Mouse (Mus musculus): ENCODE measurements around the gene Cs.
A peak's percentile ranks its signal among the peaks of the same experiment; 100 is the strongest.
"Not testable (repeated sequence)": the region's sequence is repeated elsewhere in the genome, so short reads cannot be mapped to it uniquely, and the experiment has no call there.

Cs gene

DNA sequence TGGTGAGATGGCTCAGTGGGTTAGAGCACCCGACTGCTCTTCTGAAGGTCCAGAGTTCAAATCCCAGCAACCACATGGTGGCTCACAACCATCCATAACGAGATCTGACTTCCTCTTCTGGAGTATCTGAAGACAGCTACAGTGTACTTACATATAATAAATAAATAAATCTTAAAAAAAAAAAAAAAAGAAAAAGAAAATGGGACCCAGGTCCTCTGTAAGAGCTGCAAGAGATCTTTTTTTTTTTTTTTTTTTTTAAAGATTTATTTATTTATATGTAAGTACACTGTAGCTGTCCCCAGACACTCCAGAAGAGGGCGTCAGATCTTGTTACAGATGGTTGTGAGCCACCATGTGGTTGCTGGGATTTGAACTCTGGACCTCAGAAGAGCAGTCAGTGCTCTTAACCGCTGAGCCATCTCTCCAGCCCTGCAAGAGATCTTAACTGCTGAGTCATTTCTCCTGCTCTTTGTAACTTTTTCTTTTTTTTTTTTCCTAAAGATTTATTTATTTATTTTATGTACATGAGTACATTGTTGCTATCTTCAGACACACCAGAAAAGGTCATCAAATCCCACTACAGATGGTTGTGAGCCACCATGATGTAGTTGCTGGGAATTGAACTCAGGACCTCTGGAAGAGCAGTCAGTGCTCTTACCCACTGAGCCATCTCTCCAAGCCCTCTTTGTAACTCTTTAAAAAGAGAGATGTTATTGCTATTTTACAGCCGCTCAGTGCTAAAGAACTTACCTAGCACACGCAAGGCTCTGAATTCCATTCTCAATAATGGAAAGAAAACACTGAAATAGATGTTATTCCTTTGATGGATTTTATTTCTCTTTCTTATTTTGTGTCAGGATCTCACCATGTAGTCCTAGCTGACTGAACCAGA lies 4.9 kb upstream of the Cs start:
- DNase-seq (ENCODE audit: low read depth, low spot score): not testable (repeated sequence)

DNA sequence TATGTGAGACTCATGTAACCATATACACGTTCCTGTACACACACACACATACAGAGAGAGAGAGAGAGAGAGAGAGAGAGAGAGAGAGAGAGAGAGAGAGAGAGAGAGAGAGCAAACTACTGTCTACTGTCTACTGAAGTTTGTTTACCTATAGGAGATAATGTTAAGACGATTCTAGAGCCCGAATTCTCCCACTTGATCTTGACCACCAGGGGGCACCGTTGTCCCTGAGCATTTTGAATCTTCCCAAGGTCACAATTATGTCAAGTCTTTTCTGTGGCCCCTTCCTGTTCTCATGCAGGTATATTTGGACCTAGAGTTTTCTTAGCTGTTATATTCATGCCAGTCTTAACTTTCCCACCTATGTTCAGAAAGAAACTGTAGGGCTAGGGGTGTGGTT lies 2.0 kb upstream of the Cs start:
- DNase-seq (ENCODE audit: low read depth, low spot score): peak; percentile 89

DNA sequence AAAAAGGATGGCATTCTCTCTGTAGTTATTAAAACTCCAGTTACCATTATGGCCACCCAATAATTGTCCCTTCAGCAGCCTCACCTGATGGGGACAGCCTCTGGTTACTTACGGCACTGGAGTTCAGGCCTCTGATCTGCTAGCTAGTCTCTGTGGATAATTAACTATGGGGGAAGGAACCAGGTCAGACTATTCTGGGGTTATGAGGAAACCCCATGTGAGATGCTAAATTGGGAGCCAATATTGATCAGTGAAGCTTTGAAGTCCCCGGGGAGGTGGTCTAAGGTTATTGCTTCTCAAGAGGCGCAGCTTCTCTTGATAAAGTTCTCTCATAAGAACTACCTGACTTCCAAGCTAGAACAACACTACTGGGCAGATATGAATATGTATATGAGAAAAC lies 1.3 kb upstream of the Cs start:
- DNase-seq (ENCODE audit: low read depth, low spot score): no peak

DNA sequence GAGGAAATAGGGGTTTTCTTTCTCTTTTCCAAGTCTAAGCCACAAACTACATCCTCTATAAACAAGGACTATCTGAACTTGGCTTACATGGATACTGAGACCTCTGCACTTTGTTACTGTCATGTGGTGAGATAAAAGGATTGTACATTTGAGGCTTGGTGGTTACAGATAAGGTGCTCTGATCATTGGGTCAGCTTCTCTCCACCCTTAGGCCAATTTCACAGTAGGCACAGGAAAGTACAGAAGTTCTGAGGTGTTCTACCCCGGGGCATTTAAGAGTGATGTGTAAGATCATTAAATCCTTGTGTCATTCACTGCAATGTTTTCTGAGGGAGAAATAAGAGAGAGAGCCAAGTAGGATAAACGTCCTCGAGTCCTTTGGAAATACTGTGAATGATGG lies 937 bp upstream of the Cs start:
- peak; percentile 56 for DNase-seq (ENCODE audit: low read depth, low spot score)

DNA sequence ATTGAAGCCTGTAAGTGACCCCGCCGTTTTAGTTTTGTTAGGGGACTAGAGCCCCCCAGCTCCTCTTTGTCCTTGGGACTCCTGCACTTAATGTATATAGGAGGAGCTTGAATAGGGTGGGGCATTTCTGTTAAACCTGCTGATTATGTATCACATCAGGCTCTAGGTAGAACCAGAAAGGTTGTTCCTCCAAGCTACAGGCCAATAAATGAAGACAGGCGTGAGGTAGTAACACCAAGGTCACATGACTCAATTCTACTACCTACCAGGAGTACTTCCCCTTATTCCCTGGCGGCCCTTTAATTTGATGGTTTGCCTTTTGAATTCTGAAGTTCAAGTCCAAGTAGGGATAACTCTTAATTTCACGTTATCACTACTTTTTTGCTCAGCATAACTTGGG lies 881 bp downstream of the Cs start:
- DNase-seq (ENCODE audit: low read depth, low spot score): no peak

DNA sequence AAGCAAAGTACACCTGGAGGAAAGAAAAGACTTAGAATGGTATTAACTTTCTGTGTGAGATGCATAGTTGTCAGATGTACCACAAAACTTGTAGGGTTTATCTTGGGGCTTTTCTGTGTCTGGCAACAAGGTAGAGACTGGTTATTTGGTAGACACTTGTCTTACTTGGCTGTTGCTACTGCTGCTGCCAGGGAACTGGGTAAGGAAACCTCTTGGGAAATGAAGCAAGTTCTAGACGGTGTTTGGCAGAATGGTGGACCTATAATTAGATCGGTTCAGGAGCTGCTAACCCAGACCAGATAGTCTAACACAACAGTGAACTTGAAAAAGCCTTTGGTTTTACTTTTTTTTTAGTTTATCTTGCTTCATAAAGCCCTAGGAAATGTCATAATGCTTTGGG lies 1.4 kb downstream of the Cs start:
- DNase-seq (ENCODE audit: low read depth, low spot score): no peak

DNA sequence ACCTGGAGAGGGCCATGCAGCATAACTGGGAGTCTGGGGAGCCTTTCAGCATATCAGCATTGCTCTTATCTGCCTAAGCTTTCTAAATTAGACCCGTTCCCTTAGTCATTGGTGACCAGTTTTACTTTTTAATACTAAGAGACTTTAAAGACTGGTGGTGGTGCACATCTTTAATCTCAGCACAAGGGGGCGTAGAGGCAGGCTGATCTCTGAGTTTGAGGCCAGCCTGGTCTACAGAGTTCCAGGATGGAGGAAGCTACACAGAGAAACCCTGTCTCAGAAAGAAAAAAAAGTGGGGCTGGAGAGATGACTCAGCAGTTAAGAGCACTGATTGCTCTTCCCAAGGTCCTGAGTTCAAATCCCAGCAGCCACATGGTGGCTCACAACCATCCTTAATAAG lies 2.7 kb downstream of the Cs start:
- no peak for DNase-seq (ENCODE audit: low read depth, low spot score)

DNA sequence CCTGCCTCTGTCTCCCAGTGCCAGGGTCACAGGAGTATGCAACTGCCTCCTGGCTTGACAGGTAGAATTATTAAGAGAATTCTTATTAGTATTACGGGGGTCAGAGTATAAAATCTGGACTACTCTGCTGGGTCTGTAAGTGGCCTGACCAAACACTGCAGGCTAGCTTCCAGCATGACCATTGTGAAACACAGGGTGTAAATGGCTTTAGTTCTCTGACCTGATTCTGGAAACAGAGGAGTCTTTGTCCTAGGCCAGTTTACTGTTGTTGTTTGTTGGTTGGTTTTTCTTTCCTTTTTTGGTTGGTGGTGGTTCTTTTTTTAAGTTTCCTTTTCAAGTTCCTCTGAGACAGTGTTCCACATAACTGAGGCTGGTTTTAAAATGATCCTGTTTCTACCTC lies 5.9 kb downstream of the Cs start:
- no peak for DNase-seq (ENCODE audit: low read depth, low spot score)

DNA sequence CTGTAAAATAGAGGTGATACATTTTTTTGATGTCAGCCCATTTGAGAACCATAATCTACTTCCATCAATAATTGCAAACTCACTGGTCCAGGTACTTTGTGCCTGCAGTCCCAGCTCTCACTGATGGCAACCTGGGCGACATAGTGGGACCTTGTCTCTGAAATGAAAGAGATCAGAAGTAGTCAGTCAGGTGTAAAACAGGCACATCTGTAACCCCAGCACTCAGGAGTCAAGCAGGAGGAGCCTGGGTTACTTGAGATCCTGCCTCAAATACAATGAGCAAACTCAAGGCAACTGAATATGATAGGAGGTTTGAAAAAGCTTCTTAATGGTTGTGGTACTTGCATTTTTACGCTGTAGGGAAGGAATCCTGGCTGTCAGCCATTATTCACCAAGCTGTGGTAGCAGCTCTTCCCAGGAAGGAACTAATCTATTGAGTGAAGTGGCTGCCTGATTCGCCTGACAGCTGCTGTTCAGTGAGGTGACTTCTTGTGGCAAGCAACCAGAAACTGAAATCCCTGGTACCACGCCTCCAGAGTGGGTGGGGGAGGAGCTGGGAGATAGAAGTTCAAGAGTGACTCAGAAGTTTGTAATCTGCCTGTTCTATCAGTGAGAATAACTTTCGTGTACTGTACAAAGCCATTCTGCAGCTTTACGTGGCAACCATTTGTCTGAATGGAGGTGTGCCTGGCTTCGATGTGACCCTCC lies 7.2 kb downstream of the Cs start:
- peak; percentile 81 for DNase-seq (ENCODE audit: low read depth, low spot score)

DNA sequence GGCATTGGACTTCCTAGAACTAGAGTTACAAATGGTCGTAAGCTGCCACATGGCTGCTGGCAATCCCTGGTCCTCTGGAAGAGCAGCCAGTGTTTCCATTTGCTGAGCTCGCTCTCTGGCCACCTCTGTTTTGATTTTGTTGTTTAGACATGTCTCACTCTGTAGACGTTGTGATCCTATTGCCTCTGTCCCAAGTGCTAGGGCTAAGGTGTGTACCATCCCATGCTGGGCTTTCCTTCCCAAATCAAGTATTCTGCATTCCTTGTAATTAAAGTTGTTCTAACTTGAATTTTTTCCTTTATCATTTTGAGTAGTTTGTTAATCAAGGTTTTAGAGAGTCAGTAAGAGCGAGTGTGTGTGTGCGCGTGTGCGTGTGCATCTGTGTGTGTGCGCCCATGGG lies 10.0 kb downstream of the Cs start:
- DNase-seq (ENCODE audit: low read depth, low spot score): no peak

DNA sequence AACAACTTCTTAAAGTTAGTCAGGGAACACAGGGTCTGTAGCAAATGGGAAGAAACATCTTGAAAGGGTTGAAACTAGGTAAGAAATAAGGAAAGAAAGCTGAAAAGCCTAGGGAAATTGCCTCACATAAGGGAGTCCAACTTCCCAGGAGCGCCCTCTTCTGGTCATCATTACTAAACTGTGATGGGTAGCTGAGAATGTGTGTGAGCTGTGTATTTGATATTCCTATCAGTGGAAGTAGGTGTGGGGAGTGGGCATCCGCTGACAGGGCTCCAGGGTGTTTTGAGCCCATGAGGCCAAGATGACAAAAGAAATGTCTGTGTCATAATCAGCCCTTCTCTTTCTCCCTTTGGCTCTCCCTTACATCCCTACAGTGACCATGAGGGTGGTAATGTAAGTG lies 21.3 kb downstream of the Cs start:
- DNase-seq (ENCODE audit: low read depth, low spot score): peak; percentile 60

DNA sequence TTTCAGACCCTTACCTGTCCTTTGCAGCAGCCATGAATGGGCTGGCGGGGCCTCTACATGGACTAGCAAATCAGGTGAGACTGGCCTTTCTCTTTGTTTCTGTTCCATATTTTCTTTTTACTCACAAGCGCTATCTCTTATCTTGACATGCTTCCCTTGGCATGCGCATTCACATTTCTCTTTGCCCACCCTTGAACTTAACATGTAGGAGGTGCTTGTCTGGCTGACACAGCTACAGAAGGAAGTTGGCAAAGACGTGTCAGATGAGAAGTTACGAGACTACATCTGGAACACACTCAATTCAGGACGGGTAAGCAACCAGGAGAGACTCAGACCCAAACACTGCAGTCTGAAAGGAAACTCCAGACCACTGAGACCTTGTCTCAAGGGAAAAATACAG lies 21.7 kb downstream of the Cs start:
- DNase-seq (ENCODE audit: low read depth, low spot score): no peak

DNA sequence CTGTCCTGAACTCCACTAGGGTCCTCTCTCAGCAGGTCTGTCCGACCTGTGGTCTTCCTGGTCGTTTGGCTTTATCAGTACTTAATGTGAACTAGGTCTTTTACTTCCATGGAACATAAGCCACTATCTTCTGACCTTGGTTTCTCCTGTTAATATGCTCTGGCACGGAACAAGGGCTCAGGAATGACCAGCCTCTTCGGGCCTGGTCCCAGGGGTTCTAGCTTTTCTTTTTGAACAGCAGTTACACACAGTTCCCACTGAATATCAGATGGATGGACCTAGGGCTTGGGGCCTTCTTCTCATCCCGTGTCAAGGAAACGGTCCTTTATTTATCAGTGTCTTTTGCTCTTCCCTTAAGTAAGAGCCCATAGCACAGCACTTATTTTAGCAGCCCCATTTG lies 24.3 kb downstream of the Cs start:
- no peak for DNase-seq (ENCODE audit: low read depth, low spot score)

DNA sequence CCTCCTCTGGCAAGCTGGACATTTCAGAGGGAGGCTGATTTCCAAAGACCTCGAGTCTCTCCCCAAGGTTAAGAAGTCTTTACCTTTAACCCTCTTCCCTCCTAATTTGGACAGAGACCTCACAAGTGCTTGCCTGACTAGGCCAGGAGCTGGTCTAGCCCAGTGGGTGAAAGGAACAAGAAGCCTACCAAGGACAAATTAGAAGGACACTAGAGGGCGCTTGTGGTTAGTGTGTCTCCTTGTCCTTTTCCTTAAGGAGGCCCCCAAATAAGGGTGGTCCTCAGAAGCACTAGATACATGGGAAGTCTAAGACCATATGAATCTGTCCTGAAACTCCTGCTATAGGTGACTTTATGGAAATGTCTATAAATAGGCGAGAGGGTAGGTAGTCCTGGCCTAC lies 25.0 kb downstream of the Cs start:
- DNase-seq (ENCODE audit: low read depth, low spot score): no peak

DNA sequence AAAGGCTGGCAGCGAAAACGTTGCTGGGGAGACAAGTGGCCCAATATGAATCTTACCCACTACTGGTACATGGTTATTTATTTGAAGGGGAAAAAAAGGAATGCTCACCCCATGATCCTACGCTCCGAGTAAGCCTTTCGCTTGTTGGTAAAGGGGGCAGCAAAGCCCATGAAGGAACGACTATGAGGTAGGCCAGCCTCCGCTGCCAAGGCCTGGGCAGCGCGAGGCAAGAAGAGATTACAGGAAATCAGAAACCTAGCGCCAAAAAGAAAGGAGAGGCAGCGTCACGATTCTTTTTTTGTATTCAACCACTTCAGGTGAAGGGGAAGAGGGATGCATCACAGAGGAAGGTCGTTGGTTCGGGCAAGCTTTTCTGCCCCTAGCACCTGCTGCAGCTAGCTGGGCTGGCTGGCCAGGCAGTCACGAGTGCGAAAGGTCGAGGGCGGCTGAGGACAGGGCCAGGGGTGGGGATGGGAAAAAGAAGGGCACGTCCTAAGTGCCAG lies 30.4 kb downstream of the Cs start:
- DNase-seq (ENCODE audit: low read depth, low spot score): no peak

DNA sequence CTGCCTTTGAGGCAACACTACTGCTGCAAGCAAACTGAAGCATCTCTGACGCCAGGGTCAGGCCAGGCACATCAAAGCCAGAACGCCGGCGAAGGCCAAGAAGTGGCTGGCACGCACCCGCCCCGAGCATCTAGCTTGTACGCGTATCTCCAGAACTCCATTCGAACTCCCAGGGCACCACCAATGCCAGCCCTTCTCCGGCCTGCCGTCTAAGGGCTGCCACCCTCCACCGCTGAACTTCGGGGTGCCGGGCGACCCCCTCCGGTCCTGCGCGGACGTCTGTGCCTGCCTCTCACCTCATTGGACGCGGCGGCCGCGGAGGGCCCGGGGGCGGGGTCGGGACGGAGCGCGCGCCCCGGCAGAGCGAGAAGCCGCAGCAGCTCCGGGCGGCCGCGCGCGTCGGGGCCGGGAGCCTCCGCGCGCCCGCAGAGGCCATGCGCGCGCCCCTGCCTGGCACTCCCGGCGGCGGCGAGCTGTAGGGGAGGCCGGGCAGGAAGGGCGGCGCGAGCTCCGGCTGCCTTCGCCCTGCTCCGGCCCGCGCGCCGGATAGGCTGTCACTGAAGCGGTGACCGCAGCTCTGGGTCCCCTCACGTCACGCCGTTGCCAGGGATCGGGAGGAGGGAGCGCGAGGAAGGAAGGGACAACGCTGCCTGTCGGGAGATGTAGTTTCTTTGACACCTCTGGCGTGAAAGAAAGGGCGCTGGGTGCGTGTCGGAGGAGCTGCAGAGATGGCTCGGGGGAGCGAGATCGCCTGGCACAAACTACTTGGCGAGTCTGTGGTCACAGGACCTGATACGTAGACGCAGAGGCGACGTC lies 31.1 kb downstream of the Cs start, which contains the start of gene Coq10a:
Coq10a (minus strand) TSS at position 596 of the 816 bp plus-strand sequence.
- peak; percentile 66 for DNase-seq (ENCODE audit: low read depth, low spot score)

DNA sequence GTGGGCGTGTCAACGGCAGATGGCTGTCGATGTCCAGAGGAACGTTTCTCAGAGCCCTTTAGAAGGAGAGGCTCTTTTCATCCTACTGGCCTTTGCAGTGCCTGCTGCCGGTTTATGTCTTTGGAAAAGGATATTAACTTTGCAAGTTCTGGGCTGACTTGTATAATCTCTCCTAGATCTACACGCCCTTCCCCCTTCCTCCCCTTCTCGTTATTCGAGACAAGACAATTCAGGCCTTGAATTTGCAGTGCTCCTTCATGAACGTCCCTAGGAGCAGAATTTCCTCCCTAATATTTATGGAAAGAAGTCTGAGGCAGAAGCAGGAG lies 31.6 kb downstream of the Cs start:
- DNase-seq (ENCODE audit: low read depth, low spot score): no peak

DNA sequence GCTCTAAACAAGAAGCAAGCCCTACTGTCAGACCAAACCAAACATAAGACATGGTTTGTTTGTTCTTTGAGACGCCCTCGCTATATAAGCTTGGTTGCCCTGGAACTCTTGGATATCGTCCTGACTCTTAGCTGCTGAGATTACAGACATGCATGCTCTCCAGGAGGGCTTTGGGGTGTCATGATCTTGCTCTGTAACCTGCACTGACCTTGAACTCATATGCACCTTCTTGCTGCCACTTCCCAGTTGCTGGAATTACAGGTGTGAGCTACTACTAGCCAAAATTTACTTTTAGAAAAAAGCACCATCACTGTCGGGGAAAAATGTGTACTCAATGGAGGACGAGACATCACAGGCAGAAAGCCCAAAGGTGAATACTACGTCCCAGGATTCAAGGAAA lies 32.1 kb downstream of the Cs start:
- no peak for DNase-seq (ENCODE audit: low read depth, low spot score)

DNA sequence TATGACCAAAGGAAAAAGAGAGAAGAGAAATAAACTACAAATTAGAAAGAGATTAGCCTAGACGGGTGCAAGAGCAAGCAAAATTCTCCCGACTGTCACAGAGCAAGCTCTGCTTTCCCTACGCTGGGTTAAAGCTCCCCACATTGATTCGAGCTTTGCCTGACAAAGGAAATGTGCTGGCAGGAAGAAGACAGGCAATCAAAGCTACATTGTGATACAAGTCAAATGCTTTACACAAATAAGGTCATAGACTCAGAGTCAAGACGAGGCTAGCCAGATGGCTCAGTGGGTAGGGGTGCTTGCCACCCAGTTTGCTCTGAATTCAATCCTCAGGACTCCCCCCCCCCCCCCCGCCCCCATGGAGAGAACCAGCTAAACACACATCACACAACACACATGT lies 32.5 kb downstream of the Cs start:
- no peak for DNase-seq (ENCODE audit: low read depth, low spot score)

DNA sequence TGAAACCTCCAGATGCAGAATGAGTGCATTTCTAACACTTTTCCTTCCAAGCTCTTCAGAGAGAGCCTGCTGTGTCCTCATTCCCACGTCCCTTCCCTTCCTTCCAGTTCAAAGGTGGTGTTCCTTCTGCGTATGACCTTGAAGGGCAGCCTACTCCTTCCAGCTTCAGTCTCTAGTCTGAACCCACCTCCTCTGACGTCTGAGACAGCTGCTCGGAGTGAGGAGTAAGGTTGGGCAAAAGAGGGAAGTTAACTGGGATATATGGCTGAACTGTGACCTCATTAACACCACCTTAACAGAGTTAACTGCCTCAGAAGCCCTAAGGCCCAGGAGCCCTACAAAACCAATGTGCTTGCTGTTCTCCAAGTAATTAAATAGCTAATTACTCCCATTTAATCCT lies 33.1 kb downstream of the Cs start:
- no peak for DNase-seq (ENCODE audit: low read depth, low spot score)

DNA sequence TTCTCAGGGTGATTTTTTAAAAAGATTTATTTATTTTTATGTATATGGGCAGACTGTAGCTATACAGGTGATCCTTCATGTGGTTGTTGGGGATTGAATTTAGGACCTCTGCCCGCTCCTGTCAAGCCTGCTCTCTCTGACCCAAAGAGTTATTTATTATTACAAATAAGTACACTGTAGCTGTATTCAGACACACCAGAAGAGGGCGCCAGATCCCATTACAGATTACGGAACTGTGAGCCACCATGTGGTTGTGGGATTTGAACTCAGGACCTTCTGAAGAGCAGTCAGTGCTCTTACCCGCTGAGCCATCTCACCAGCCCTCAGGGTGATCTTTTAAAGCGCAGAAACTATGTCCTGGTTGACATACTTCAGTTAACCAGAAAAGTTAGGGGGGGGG lies 34.6 kb downstream of the Cs start:
- no peak for DNase-seq (ENCODE audit: low read depth, low spot score)
